Mouse (Mus musculus) cortical plate, adult 2 months (tissue): ENCODE results near the gene 5530401A14Rik.

Experiments
- CTCF ChIP-seq: fragments of 200-500 bp; IDR thresholded peaks from 2 replicates; pipeline ENCODE4 v1.5.1; 2011; ENCODE audit warnings: mild to moderate bottlenecking, control low read depth, low read length; ENCODE audit not compliant: insufficient read depth; ENCODE audit errors: extremely low read depth
- POLR2A ChIP-seq: fragments of 200-500 bp; IDR thresholded peaks from 2 replicates; pipeline ENCODE4 v1.6.1; 2011; ENCODE audit warnings: mild to moderate bottlenecking, low read length, control low read depth; ENCODE audit not compliant: insufficient read depth; ENCODE audit errors: extremely low read depth

DNA sequence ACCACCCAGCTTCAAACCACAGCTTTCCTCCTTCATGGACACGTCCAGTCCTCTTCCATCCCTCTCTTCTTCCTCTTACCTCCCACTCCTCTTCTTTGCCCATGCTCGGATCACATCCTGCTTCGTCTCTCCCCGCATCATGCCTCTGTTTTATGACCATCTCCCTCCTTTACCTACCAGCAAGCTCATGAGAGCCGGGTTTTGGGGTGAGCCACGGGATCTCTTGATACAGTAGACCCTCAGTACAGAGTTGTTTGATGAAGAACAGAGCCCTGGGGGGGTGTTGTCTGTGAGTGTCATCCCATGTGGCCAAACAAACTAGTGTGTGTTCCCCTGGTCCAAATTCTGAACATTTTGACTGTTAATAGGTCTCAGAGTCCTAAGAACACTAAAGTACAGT lies 36.0 kb downstream of the 5530401A14Rik start:
- no peak for TF ChIP-seq POLR2A
- no peak for TF ChIP-seq CTCF
